Mouse (Mus musculus): Measurements from ENCODE around the gene Arhgef28. TPM values are rescaled to one million over a fixed set of nuclear protein-coding genes. Genes with fewer than 3 reads are reported as not detected.

Gene Arhgef28
- polyA plus RNA-seq, 1 experiment: 11.3 TPM

DNA sequence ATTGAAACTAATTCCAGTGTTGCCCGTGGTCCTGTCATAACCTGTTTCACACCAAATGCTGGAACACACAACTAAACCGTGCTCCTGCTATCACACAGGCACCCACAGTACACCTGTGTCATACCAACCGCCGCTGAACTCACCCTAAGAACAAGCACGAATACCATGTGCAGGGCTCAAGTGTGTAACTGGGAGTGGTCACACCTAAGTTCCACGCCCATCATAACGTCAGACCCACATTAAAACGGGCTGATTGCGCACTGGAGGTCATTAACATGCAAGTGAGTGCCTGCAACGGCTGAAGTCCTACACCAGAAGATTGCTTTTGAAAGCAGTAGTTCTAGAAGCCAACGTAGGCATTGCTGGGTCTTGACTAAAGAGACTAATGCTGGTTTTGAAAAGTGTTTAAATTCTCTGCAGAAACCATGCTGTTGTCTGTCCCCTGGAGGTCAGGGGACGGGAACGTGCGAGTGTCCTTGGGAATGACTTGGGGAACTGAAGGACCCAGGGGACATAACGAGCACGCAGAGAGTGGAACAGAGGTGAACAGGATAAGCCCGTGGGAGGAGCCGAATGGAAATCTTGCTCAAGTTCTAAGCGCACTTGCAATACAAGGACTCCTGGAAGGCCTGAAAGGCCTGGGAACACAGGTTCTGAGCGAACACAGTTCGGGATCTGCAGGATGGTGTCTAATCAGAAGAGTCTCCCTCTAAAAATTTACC is 22.9 kb downstream of the Arhgef28 start:
- TF ChIP-seq POLR2A (IDR thresholded peaks at IDR 0.05; ENCODE audit: borderline replicate concordance, extremely low read depth, insufficient read depth, insufficient read length, poor library complexity, severe bottlenecking) (no peak), CTCF (IDR thresholded peaks at IDR 0.05; ENCODE audit: borderline replicate concordance, extremely low read depth, insufficient read depth, insufficient read length) (no peak)
- DNase-seq (ENCODE audit: low read depth): no peak

DNA sequence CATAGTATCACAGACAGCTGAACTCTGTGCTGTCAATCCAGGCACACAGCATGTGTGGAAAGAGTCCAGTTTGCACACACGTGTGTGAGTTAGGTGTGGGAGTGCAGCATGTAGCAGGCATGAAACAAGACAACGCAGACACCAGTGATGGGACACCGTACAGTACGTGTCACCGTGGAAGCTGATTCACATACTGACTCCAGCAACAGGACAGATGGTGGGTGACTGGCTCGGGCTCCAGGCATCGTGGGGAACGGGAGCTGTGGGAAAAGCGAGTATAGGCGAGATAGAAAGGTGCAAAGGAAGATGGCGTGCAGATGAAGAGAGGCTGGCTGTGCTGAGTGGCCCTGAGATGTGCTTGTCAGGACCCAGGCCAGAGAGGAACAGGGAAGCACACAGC is 23.9 kb downstream of the Arhgef28 start:
- no peak for TF ChIP-seq CTCF (IDR thresholded peaks at IDR 0.05; ENCODE audit: borderline replicate concordance, extremely low read depth, insufficient read depth, insufficient read length)
- TF ChIP-seq POLR2A (IDR thresholded peaks at IDR 0.05; ENCODE audit: borderline replicate concordance, extremely low read depth, insufficient read depth, insufficient read length, poor library complexity, severe bottlenecking): no peak
- DNase-seq (ENCODE audit: low read depth): peak; percentile 37

DNA sequence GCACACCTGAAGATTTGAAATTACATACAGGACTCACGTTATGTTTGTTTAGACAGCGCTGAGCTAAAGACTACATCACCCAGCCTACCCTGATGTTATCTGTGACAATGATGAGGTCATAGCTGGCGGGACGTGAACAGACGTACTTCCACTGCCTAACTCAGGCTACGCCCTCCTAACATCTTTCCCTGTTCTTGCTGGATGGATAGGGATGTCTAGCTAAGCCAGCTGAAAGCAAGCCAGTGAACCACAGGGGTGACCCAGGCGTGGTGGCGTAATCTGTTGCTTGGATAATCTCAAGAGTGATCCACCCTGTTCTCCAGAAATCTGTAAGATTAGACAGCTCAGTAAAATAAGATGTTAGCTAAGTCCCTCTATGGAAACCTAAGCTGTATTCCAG is 25.6 kb downstream of the Arhgef28 start:
- no peak for DNase-seq (ENCODE audit: low read depth)
- no peak for TF ChIP-seq POLR2A (IDR thresholded peaks at IDR 0.05; ENCODE audit: borderline replicate concordance, extremely low read depth, insufficient read depth, insufficient read length, poor library complexity, severe bottlenecking)
- no peak for TF ChIP-seq CTCF (IDR thresholded peaks at IDR 0.05; ENCODE audit: borderline replicate concordance, extremely low read depth, insufficient read depth, insufficient read length)

DNA sequence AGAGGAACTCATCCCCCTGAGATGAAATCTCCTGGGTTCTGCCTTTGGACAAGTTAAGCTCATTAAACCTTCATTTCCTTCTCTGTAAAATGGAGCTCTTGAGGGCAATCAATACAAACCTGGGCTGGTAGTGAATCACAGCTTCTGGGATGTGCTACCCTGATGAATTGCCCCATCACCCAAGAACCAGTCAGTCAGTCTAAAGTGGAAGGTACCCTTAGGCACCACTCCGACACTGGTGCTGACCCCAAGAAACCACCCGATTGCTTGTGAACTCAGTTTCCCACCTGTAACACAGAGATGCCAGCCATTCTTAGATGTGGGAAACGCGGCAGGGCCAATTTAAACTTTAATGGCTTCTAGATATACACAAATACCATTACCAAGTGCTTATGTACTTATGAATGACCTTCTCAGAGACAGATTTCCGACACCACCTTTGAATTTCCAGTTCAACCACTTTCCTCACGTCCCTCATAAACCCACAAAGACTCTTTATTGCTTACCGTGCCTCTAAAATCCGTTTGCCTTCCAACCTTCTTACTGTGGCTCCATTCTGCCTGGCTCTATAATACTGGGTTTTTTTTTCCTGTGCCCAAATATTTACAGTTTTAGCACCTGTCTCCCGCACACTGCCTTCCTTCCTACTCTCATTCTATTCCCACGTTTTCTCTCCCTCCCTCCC is 30.8 kb downstream of the Arhgef28 start:
- TF ChIP-seq CTCF (IDR thresholded peaks at IDR 0.05; ENCODE audit: borderline replicate concordance, extremely low read depth, insufficient read depth, insufficient read length) (no peak), POLR2A (IDR thresholded peaks at IDR 0.05; ENCODE audit: borderline replicate concordance, extremely low read depth, insufficient read depth, insufficient read length, poor library complexity, severe bottlenecking) (no peak)
- no peak for DNase-seq (ENCODE audit: low read depth)

DNA sequence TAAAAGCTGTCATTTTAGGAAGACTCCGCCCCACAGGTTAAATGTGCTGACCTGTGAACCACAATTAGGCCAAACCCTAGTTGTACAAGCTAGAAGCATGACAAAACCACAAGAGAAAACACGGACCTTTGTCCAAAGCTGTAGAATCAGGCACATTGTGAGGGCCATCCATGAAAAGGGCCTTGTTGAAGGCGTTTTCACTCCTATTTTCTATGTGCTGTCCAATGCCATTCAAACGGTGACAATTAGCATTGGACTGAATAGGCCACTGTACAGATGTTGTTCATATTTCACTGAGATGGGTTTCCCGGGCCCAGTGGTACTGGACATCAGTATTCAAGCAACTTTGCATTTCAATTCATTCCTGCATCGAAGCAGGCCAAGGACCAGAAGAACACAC is 33.2 kb downstream of the Arhgef28 start:
- DNase-seq (ENCODE audit: low read depth): no peak
- TF ChIP-seq CTCF (IDR thresholded peaks at IDR 0.05; ENCODE audit: borderline replicate concordance, extremely low read depth, insufficient read depth, insufficient read length): no peak

DNA sequence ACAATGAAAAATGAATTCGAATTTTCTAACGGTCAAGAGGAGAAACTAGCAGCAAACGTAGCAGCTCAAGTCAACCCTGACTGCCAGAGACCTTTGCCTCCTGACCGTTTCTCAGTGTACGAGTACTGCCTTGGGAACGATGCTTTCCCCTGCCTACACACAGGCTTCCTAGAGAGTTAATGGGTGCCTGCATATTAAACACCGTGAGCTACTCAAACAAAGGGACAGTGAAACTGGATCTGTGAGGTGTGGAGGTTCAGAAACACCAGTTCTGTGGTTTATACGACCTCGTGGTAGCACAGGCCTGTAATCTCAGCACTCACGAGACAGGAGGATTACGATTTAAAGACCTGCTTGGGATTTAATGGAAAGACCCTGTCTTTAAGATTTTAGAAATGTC is 33.9 kb downstream of the Arhgef28 start:
- DNase-seq (ENCODE audit: low read depth): no peak
- no peak for TF ChIP-seq CTCF (IDR thresholded peaks at IDR 0.05; ENCODE audit: borderline replicate concordance, extremely low read depth, insufficient read depth, insufficient read length)
- TF ChIP-seq POLR2A (IDR thresholded peaks at IDR 0.05; ENCODE audit: borderline replicate concordance, extremely low read depth, insufficient read depth, insufficient read length, poor library complexity, severe bottlenecking): no peak

DNA sequence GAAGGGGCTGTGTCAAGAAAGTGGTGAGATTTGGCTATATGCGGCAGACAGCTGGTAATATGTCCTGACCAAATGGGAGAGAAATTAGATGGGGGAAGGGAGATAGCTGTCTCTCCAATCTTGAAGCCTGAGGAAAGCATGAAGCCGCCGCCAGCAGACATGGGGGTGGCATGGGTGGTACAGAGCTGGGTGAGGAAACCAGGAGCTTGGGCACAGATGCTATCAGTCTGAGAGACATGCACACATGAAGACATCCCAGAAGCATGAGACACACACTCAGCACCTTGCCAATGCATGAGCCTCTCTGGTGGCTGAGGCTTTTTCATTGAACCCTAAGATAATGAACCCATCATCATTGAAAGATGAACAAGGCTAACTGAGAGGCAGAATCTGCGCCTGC is 34.5 kb downstream of the Arhgef28 start:
- TF ChIP-seq POLR2A (IDR thresholded peaks at IDR 0.05; ENCODE audit: borderline replicate concordance, extremely low read depth, insufficient read depth, insufficient read length, poor library complexity, severe bottlenecking): no peak
- TF ChIP-seq CTCF (IDR thresholded peaks at IDR 0.05; ENCODE audit: borderline replicate concordance, extremely low read depth, insufficient read depth, insufficient read length): no peak
- peak; percentile 15 for DNase-seq (ENCODE audit: low read depth)

- peak; percentile 61 for DNase-seq (ENCODE audit: low read depth)
- no peak for TF ChIP-seq CTCF (IDR thresholded peaks at IDR 0.05; ENCODE audit: borderline replicate concordance, extremely low read depth, insufficient read depth, insufficient read length)
Measured at GRCm38 (mm10) chr13:98171257-98171656, 35.0 kb downstream of the Arhgef28 start.

- TF ChIP-seq CTCF (IDR thresholded peaks at IDR 0.05; ENCODE audit: borderline replicate concordance, extremely low read depth, insufficient read depth, insufficient read length) (no peak), POLR2A (IDR thresholded peaks at IDR 0.05; ENCODE audit: borderline replicate concordance, extremely low read depth, insufficient read depth, insufficient read length, poor library complexity, severe bottlenecking) (no peak)
- no peak for DNase-seq (ENCODE audit: low read depth)
Measured at GRCm38 (mm10) chr13:98164878-98165277, 41.4 kb downstream of the Arhgef28 start.

- no peak for DNase-seq (ENCODE audit: low read depth)
- TF ChIP-seq CTCF (IDR thresholded peaks at IDR 0.05; ENCODE audit: borderline replicate concordance, extremely low read depth, insufficient read depth, insufficient read length): no peak
- TF ChIP-seq POLR2A (IDR thresholded peaks at IDR 0.05; ENCODE audit: borderline replicate concordance, extremely low read depth, insufficient read depth, insufficient read length, poor library complexity, severe bottlenecking): no peak
Measured at GRCm38 (mm10) chr13:98161496-98161895, 44.7 kb downstream of the Arhgef28 start.

DNA sequence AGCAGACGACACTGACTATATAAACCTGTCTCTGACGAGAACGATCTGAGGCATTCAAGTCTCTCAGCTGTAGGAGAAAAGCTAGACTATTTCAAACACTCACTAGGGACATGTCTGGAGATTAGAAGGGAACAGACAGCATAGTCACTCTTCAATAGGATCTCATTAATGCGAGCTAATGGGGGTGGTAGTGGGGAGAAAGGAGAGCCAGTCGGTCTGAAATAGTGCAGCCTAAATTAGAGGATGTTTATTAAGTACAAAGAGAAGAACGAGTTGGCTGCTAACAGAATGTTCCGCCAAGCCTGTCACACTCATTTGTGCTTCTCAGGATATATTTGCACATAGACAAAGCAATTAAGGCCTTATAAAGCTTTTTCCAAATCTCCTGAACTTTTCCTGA is 49.6 kb downstream of the Arhgef28 start:
- no peak for TF ChIP-seq POLR2A (IDR thresholded peaks at IDR 0.05; ENCODE audit: borderline replicate concordance, extremely low read depth, insufficient read depth, insufficient read length, poor library complexity, severe bottlenecking)
- no peak for TF ChIP-seq CTCF (IDR thresholded peaks at IDR 0.05; ENCODE audit: borderline replicate concordance, extremely low read depth, insufficient read depth, insufficient read length)
- peak; percentile 61 for DNase-seq (ENCODE audit: low read depth)

GRCm38 (mm10) chr13:98152759-98153158 is 53.5 kb downstream of the Arhgef28 start:
- DNase-seq (ENCODE audit: low read depth): no peak
- TF ChIP-seq CTCF (IDR thresholded peaks at IDR 0.05; ENCODE audit: borderline replicate concordance, extremely low read depth, insufficient read depth, insufficient read length): no peak
